Mouse (Mus musculus) brown adipose tissue, adult 24 weeks (tissue): Measurements from ENCODE around the gene Lpar1. TPM values are rescaled to one million over a fixed set of nuclear protein-coding genes. Genes with fewer than 3 reads are reported as not detected.

Experiments used
- H3K27ac ChIP-seq: fragments of 200-500 bp; replicated peaks from 2 replicates; pipeline ENCODE4 v1.5.1; 2012; ENCODE audit warnings: low read depth, mild to moderate bottlenecking, low read length
- H3K4me1 ChIP-seq: fragments of 200-500 bp; 2 replicates; pipeline ENCODE4 v1.6.1; 2012; ENCODE audit warnings: low read length, mixed read lengths; ENCODE audit not compliant: control insufficient read depth, insufficient read depth, insufficient read length
- H3K4me3 ChIP-seq: fragments of 200-500 bp; 2 replicates; pipeline ENCODE4 v1.5.1; 2012; ENCODE audit warnings: low read depth, mild to moderate bottlenecking, low read length, moderate library complexity; ENCODE audit not compliant: insufficient read depth
- polyA plus RNA-seq: library from polyadenylated mRNA; stranded (reverse); fragments of >200 nt; gene quantifications from 2 replicates; pipeline ENCODE4 v1.2.4, GENCODE M21; 2012; ENCODE audit not compliant: missing spikeins, insufficient read depth, insufficient read length

Gene Lpar1
- polyA plus RNA-seq, 1 experiment, result 5.1 TPM

- H3K4me3 ChIP-seq, result no peak overlapping the region
- no peak overlapping the region for H3K27ac ChIP-seq
- H3K4me1 ChIP-seq, result no peaks in the 10 kb centered on the region
Observed at GRCm38 (mm10) chr4:58504250-58504649, 49.4 kb downstream of the Lpar1 start.

GRCm38 (mm10) chr4:58501012-58501777 is 52.5 kb downstream of the Lpar1 start:
- H3K4me1 ChIP-seq, result no peaks in the 10 kb centered on the region
- H3K27ac ChIP-seq, result no peak overlapping the region
- no peak overlapping the region for H3K4me3 ChIP-seq

GRCm38 (mm10) chr4:58499831-58500230 is 53.9 kb downstream of the Lpar1 start:
- H3K4me3 ChIP-seq, result no peak overlapping the region
- no peak overlapping the region for H3K27ac ChIP-seq
- no peaks in the 10 kb centered on the region for H3K4me1 ChIP-seq

GRCm38 (mm10) chr4:58499241-58499640 is 54.5 kb downstream of the Lpar1 start:
- H3K4me1 ChIP-seq, result no peaks in the 10 kb centered on the region
- no peak overlapping the region for H3K4me3 ChIP-seq
- H3K27ac ChIP-seq, result no peak overlapping the region

- Histone ChIP-seq H3K4me1 (no peaks in the 10 kb centered on the region), H3K4me3 (no peak overlapping the region), H3K27ac (no peak overlapping the region)
Observed at GRCm38 (mm10) chr4:58498734-58499133, 55.0 kb downstream of the Lpar1 start.

GRCm38 (mm10) chr4:58497284-58497683 is 56.4 kb downstream of the Lpar1 start:
- no peak overlapping the region for H3K4me3 ChIP-seq
- no peak overlapping the region for H3K27ac ChIP-seq
- H3K4me1 ChIP-seq, result no peaks in the 10 kb centered on the region

GRCm38 (mm10) chr4:58496743-58497142 is 57.0 kb downstream of the Lpar1 start:
- no peak overlapping the region for H3K27ac ChIP-seq
- no peaks in the 10 kb centered on the region for H3K4me1 ChIP-seq
- no peak overlapping the region for H3K4me3 ChIP-seq

- no peak overlapping the region for H3K4me3 ChIP-seq
- no peak overlapping the region for H3K27ac ChIP-seq
- no peaks in the 10 kb centered on the region for H3K4me1 ChIP-seq
Observed at GRCm38 (mm10) chr4:58491742-58492141, 62.0 kb downstream of the Lpar1 start.

GRCm38 (mm10) chr4:58490374-58490773 is 63.3 kb downstream of the Lpar1 start:
- no peak overlapping the region for H3K4me3 ChIP-seq
- no peak overlapping the region for H3K27ac ChIP-seq
- no peaks in the 10 kb centered on the region for H3K4me1 ChIP-seq

- Histone ChIP-seq H3K4me1 (no peaks in the 10 kb centered on the region), H3K4me3 (no peak overlapping the region), H3K27ac (no peak overlapping the region)
Observed at GRCm38 (mm10) chr4:58478564-58478963, 75.1 kb downstream of the Lpar1 start.

- Histone ChIP-seq H3K4me1 (no peaks in the 10 kb centered on the region), H3K27ac (no peak overlapping the region)
Observed at GRCm38 (mm10) chr4:58477691-58478090, 76.0 kb downstream of the Lpar1 start.

GRCm38 (mm10) chr4:58471203-58471910 is 82.3 kb downstream of the Lpar1 start:
- H3K4me3 ChIP-seq, result no peak overlapping the region
- H3K27ac ChIP-seq, result no peak overlapping the region
- H3K4me1 ChIP-seq, result no peaks in the 10 kb centered on the region

More at GRCm38 (mm10) chr4:58477691-58478090, 76.0 kb downstream of the Lpar1 start:
- no peak overlapping the region for H3K4me3 ChIP-seq

GRCm38 (mm10) chr4:58469651-58470592 is 83.8 kb downstream of the Lpar1 start:
- H3K4me1 ChIP-seq, result no peaks in the 10 kb centered on the region
- H3K27ac ChIP-seq, result no peak overlapping the region
- no peak overlapping the region for H3K4me3 ChIP-seq

- no peaks in the 10 kb centered on the region for H3K4me1 ChIP-seq
- no peak overlapping the region for H3K4me3 ChIP-seq
- H3K27ac ChIP-seq, result no peak overlapping the region
Observed at GRCm38 (mm10) chr4:58469035-58469434, 84.7 kb downstream of the Lpar1 start.

- H3K4me1 ChIP-seq, result no peaks in the 10 kb centered on the region
- H3K4me3 ChIP-seq, result no peak overlapping the region
- no peak overlapping the region for H3K27ac ChIP-seq
Observed at GRCm38 (mm10) chr4:58465586-58465985, 88.1 kb downstream of the Lpar1 start.
